ENCODE assay signal across 17 mouse cellular contexts in genomic region chr6:63794679-63795078, GRCm38 (mm10).
"Had no signal": no experiment of that assay in that cellular context is flagged by ENCODE, and none has a peak within 500 bp of the region (broad histone marks: within the 10 kb centered on the region; RNA-seq: fewer than 3 reads in every experiment).

No protein-coding gene starts in this region.

- H3K9ac ChIP-seq: liver, embryonic 12.5 days; liver, embryonic 14.5 days; lung, embryonic 14.5 days; midbrain, embryonic 13.5 days; neural tube, embryonic 13.5 days; neural tube, embryonic 15.5 days; stomach, embryonic 15.5 days had no signal

- ATAC-seq: liver, embryonic 12.5 days; midbrain, embryonic 13.5 days had no signal

- H3K27me3 ChIP-seq: liver, embryonic 12.5 days; midbrain, embryonic 13.5 days; neural tube, embryonic 13.5 days; neural tube, embryonic 15.5 days; stomach, embryonic 15.5 days had no signal

- DNase-seq: lung, adult 18-20 months; lung, embryonic 14.5 days; lung, postnatal 10 days; lung, postnatal 4 days; right cerebral cortex, postnatal 14 days; thymus, adult 2 months; thymus, postnatal 25 days; thymus, postnatal 4 days had no signal

- H3K27ac ChIP-seq: liver, embryonic 12.5 days; liver, embryonic 14.5 days; midbrain, embryonic 10.5 days; midbrain, embryonic 13.5 days; neural tube, embryonic 13.5 days; neural tube, embryonic 15.5 days; stomach, embryonic 15.5 days; stomach, postnatal 0 days had no signal

- H3K9me3 ChIP-seq: liver, embryonic 12.5 days; midbrain, embryonic 10.5 days; midbrain, embryonic 13.5 days; neural tube, embryonic 13.5 days; neural tube, embryonic 15.5 days; stomach, embryonic 15.5 days had no signal

- H3K4me3 ChIP-seq: liver, embryonic 12.5 days; midbrain, embryonic 10.5 days; midbrain, embryonic 13.5 days; myocyte; neural tube, embryonic 13.5 days; neural tube, embryonic 15.5 days; stomach, embryonic 15.5 days had no signal

- H3K36me3 ChIP-seq: liver, embryonic 12.5 days; midbrain, embryonic 10.5 days; midbrain, embryonic 13.5 days; neural tube, embryonic 13.5 days; neural tube, embryonic 15.5 days; stomach, embryonic 15.5 days had no signal

- H3K4me2 ChIP-seq: liver, embryonic 12.5 days; lung, embryonic 14.5 days; midbrain, embryonic 13.5 days; neural tube, embryonic 13.5 days; neural tube, embryonic 15.5 days; stomach, embryonic 15.5 days had no signal

- H3K4me1 ChIP-seq: liver, embryonic 12.5 days; midbrain, embryonic 13.5 days; neural tube, embryonic 13.5 days; neural tube, embryonic 15.5 days; stomach, embryonic 15.5 days had no signal
